Mouse (Mus musculus) intestine, embryonic 15.5 days (tissue): ENCODE results near the gene Fads1. TPM values are rescaled to one million over a fixed set of nuclear protein-coding genes. Genes with fewer than 3 reads are reported as not detected.
A peak's percentile ranks its signal among the peaks of the same experiment; 100 is the strongest.
"Not testable (repeated sequence)": the region's sequence is repeated elsewhere in the genome, so short reads cannot be mapped to it uniquely, and the experiment has no call there.

ENCODE experiments used
- ATAC-seq: fragments of 200-750 bp; cut with Nextera tagmentation; 2 replicates; pipeline ENCODE4 v1.8.0; 2017; ENCODE audit warnings: moderate TSS enrichment, moderate library complexity
- H3K27ac ChIP-seq: fragments of 300-500 bp; sonication (generic); 2 replicates; pipeline ENCODE4 v1.5.1; 2015; ENCODE audit warnings: mild to moderate bottlenecking, inconsistent platforms
- H3K27me3 ChIP-seq: fragments of 300-500 bp; sonication (generic); replicated peaks from 2 replicates; pipeline ENCODE4 v1.6.1; 2015; ENCODE audit warnings: inconsistent platforms
- H3K36me3 ChIP-seq: fragments of 300-500 bp; sonication (generic); 2 replicates; pipeline ENCODE4 v1.6.1; 2015; ENCODE audit warnings: inconsistent platforms
- H3K4me1 ChIP-seq: fragments of 300-500 bp; sonication (generic); replicated peaks from 2 replicates; pipeline ENCODE4 v1.6.1; 2015; ENCODE audit warnings: inconsistent platforms
- H3K4me2 ChIP-seq: fragments of 300-500 bp; sonication (generic); replicated peaks from 2 replicates; pipeline ENCODE4 v1.6.1; 2015; ENCODE audit warnings: mild to moderate bottlenecking, inconsistent platforms
- H3K4me3 ChIP-seq: fragments of 300-500 bp; sonication (generic); replicated peaks from 2 replicates; pipeline ENCODE4 v1.5.1; 2015; ENCODE audit warnings: inconsistent platforms
- H3K9ac ChIP-seq: fragments of 300-500 bp; sonication (generic); 2 replicates; pipeline ENCODE4 v1.6.1; 2015; ENCODE audit warnings: inconsistent platforms
- H3K9me3 ChIP-seq: fragments of 300-500 bp; sonication (generic); 2 replicates; pipeline ENCODE4 v1.6.1; 2016; ENCODE audit warnings: inconsistent platforms
- WGBS: fragments of 180-500 bp; shearing (Covaris S2); methylation state at CpG from one replicate; pipeline ENCODE4 v1.1.7; 2015; 5-methylcytosine and 5-hydroxymethylcytosine counted together
- polyA plus RNA-seq: library from polyadenylated mRNA; unstranded; fragments of >200 nt; fragmentation: Nextera tagmentation; extraction: Ambion mirVana; gene quantifications from 2 replicates; pipeline ENCODE4 v1.2.1, GENCODE M21; 2015

Fads1 gene
- 145 and 146 TPM in 2 replicates for polyA plus RNA-seq

DNA sequence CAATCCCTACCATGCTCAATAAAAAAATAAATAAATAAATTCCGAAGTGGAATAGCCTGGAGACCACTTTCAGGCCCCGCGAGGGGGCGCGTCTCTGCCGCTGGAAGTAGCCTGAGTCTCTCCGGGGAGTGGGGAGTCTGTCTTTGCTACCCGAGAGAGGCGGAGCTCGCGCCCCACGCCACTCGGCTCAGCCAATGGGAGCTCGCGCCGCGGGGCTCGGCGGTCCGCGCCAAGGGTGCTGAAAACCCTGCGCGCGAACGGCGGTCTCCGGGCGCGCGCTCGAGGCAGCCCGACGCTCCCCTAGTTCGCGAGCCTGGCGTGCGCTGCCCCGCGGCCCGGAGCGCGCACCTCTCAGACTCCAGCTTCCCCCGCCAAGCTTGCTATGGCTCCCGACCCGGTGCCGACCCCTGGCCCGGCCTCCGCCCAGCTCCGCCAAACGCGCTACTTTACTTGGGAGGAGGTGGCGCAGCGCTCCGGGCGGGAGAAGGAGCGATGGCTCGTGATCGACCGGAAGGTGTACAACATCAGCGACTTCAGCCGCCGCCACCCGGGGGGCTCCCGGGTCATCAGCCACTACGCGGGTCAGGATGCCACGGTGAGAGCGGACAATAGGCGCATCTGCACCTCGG, at the start of gene Fads1:
Gene Fads1 (plus strand): TSS at position 219 of the 629 bp plus-strand sequence.
- peak within 1 kb of the TSS; percentile 61 for H3K4me2 ChIP-seq
- H3K9ac ChIP-seq: peak within 1 kb of the TSS; percentile 97
- peaks cover 24% of the 10 kb centered on the region for H3K36me3 ChIP-seq
- peak within 1 kb of the TSS; percentile 92 for H3K4me3 ChIP-seq
- H3K9me3 ChIP-seq: no peaks in the 10 kb centered on the region
- ATAC-seq: peak; percentile 97
- under 1% methylated on average over 70 of the region's 70 CpGs for WGBS
- H3K27ac ChIP-seq: peak within 1 kb of the TSS; percentile 97
- no peaks in the 10 kb centered on the region for H3K27me3 ChIP-seq
- peaks cover 24% of the 10 kb centered on the region for H3K4me1 ChIP-seq

DNA sequence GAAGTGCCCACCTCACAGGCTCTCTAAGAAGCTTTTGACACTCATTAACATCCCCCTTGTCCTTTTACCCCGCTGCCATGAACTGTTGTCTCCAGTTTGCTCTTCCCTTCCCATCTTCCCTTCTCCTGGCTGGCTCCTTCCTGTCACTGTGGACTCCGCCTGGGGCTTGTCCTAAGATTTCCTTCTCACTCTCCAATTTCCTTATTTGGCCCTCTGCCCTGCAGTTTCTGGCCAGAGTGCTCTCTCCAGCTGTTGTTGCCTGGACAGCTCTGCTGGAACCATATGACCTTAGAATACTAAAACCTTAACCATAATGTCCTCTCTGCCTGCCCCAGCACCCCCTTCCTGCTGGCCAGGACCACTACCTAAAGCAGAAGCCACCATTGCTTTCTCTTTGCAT, 48.0 kb upstream of the Fads1 start:
- peak overlapping the region; percentile 33 for H3K27ac ChIP-seq
- 39% methylated on average over 2 of the region's 2 CpGs for WGBS
- peak; percentile 66 for ATAC-seq
- H3K4me3 ChIP-seq: no peak overlapping the region
- H3K9me3 ChIP-seq: no peaks in the 10 kb centered on the region
- no peak overlapping the region for H3K4me2 ChIP-seq
- no peaks in the 10 kb centered on the region for H3K36me3 ChIP-seq
- H3K4me1 ChIP-seq: 0 out of 2 replicates have a peak, but pooled peaks cover 7% of the 10 kb centered on the region
- H3K27me3 ChIP-seq: no peaks in the 10 kb centered on the region
- no peak overlapping the region for H3K9ac ChIP-seq

DNA sequence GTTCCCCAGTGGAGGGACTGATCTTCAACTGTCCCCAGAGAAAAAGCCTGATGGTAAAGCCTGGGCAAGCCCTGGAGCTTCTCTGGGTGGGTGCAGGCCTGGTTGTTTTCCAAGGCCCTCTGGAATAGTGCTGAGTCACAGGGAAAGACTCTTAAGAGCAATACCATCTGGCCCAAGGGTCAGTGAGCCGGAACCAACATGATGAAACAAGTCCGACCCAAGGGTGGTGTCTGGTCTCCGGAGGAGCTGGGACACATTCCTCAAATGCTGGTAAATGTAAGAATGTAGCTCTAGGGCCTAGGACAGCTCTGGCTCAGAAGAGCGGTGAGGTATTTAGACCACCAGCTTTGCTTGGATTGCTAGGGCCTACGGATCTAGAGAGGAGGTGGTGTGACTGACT, 45.3 kb upstream of the Fads1 start:
- H3K9me3 ChIP-seq: no peaks in the 10 kb centered on the region
- no peaks in the 10 kb centered on the region for H3K27me3 ChIP-seq
- H3K4me3 ChIP-seq: no peak overlapping the region
- no peak overlapping the region for H3K27ac ChIP-seq
- ATAC-seq: no peak
- H3K4me1 ChIP-seq: 0 out of 2 replicates have a peak, but pooled peaks cover 7% of the 10 kb centered on the region
- H3K4me2 ChIP-seq: no peak overlapping the region
- H3K36me3 ChIP-seq: no peaks in the 10 kb centered on the region
- 79% methylated on average over 5 of the region's 5 CpGs for WGBS
- no peak overlapping the region for H3K9ac ChIP-seq

DNA sequence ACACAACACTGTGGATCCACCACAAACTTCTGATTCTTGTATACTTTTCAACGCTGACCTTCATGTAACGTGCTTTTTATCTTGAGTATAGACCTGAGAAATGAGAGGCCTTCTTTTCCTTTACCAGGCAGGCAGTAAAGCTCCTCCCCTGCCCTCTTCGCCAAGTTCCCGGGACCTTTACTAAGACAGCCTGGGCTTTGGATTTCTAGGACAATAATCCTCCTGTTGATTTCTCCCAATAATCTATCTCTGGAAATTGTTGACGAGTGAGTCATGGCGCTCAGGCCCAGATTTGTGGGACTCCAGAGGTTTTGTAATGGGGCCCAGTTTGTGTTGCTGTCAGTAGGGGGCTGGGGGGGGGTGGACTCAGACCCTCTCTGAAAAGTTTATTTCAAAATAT, 43.0 kb upstream of the Fads1 start:
- Histone ChIP-seq H3K36me3 (no peaks in the 10 kb centered on the region), H3K27me3 (no peaks in the 10 kb centered on the region), H3K27ac (no peak overlapping the region), H3K9ac (no peak overlapping the region), H3K4me2 (no peak overlapping the region), H3K4me3 (no peak overlapping the region), H3K9me3 (no peaks in the 10 kb centered on the region), H3K4me1 (0 out of 2 replicates have a peak, but pooled peaks cover 5% of the 10 kb centered on the region)
- 75% methylated on average over 6 of the region's 6 CpGs for WGBS
- ATAC-seq: no peak

DNA sequence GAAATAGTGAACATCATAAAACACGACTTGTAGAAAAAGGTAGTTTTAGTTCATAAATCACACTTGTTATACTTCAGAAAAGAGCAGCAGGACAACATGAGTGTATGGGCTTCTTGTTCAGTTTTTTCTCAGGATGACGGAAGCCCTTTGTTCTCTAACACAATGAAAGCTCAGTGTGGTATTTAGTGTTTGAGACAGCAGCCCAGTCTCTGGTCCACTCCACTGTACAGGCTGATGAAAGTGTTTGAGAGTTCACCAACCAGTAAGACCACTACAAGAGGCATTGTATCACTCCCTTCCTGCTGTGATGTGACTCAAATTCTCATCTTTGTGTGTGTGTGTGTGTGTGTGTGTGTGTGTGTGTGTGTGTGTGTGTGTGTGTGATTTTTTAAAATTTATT, 39.0 kb upstream of the Fads1 start:
- WGBS: 68% methylated on average over 2 of the region's 2 CpGs
- Histone ChIP-seq H3K9ac (no peak overlapping the region), H3K9me3 (no peaks in the 10 kb centered on the region), H3K27me3 (no peaks in the 10 kb centered on the region), H3K4me3 (no peak overlapping the region), H3K36me3 (no peaks in the 10 kb centered on the region), H3K4me1 (no peaks in the 10 kb centered on the region), H3K4me2 (no peak overlapping the region), H3K27ac (no peak overlapping the region)
- ATAC-seq: no peak

DNA sequence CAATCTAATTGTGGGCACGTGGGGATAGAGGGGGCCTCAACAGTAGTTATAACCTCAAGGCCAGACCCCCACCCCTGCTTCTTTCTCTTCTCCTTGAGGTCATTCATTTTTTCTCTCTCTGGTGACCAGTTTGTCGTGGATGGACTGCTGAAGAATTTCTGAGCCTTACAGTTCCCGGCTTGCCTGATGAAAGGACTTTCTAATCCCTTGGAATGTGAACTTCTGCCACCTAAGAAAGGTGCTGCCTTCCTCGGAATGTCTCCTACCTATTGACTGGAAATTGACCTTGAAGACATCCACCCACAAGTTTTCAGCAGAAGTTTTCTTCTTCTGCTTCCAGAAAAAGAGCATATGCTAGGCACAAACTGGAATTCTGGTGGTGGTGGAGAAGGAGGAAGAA, 38.2 kb upstream of the Fads1 start:
- Histone ChIP-seq H3K9ac (no peak overlapping the region), H3K4me3 (no peak overlapping the region), H3K36me3 (no peaks in the 10 kb centered on the region), H3K4me2 (no peak overlapping the region), H3K27me3 (no peaks in the 10 kb centered on the region), H3K27ac (no peak overlapping the region), H3K9me3 (no peaks in the 10 kb centered on the region), H3K4me1 (no peaks in the 10 kb centered on the region)
- no peak for ATAC-seq
- 49% methylated on average over 4 of the region's 4 CpGs for WGBS

DNA sequence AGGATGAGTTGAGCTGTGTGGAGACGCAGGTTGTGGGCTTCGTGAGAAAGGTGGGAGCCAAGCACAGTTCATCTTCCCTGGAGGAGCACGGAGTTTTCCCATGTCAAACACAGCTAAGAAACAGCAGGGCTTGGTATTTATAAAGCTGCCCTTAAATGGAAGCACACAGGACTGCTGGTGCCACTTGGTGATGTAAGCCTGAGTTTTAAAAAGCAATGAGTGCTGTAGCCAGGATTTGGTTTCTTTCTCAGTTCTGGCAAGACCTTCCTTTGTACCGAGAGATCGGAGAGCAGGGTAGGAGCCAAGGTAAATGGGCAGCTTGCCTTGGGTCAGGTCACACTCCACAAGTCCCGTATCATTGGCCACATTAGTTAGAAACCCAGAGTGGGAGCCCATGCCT, 34.1 kb upstream of the Fads1 start:
- 61% methylated on average over 6 of the region's 6 CpGs for WGBS
- H3K36me3 ChIP-seq: no peaks in the 10 kb centered on the region
- no peaks in the 10 kb centered on the region for H3K9me3 ChIP-seq
- H3K27ac ChIP-seq: 0 out of 2 replicates have a peak overlapping the region, but pooled peaks have one; percentile 27
- peak; percentile 25; the same call in 1 of the 2 replicates for ATAC-seq
- H3K4me1 ChIP-seq: no peaks in the 10 kb centered on the region
- H3K4me2 ChIP-seq: no peak overlapping the region
- no peaks in the 10 kb centered on the region for H3K27me3 ChIP-seq
- H3K4me3 ChIP-seq: no peak overlapping the region
- no peak overlapping the region for H3K9ac ChIP-seq

DNA sequence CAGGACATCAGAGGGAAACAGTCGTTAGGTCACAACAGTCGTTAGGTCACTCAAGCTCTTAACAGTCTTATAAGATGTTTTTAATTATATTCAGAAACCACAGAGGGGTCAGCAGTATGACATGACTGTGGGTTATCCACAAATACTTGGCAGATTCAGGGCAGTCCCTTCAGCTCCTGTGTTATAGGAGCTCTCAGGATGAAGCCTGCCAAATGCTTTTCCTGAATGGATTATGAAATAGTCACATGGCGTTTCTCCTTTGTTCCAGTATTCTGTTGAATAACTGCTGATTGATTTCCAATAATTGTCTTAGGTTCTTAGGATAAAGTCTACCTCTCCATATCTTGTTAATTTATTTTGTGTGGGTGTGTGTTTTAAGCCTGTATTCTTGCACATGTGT, 33.5 kb upstream of the Fads1 start:
- no peak overlapping the region for H3K4me2 ChIP-seq
- H3K27ac ChIP-seq: no peak overlapping the region
- H3K9me3 ChIP-seq: no peaks in the 10 kb centered on the region
- H3K4me1 ChIP-seq: no peaks in the 10 kb centered on the region
- WGBS: 66% methylated on average over 3 of the region's 3 CpGs
- H3K9ac ChIP-seq: no peak overlapping the region
- H3K27me3 ChIP-seq: no peaks in the 10 kb centered on the region
- no peak overlapping the region for H3K4me3 ChIP-seq
- H3K36me3 ChIP-seq: no peaks in the 10 kb centered on the region
- ATAC-seq: no peak

DNA sequence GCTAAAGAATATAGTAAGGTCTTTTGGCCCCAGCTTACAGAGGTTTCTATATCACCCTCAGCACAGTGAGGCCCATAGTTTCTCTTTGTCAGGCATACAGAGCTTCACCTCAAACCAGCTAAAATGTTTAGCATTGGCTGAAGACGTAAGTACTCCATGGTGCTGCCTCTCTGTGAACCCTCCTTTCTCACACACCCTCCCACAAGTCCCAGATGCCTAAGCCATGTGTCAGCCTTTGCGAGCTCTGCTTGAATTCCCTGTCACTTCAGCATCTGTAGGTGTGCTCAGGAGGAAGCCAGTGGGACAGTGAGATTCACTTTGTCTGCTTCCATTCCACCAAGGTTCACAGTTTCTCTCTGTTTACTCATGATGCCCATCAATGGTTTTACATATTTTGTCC, 25.0 kb upstream of the Fads1 start:
- Histone ChIP-seq H3K27ac (no peak overlapping the region), H3K36me3 (no peaks in the 10 kb centered on the region), H3K4me1 (no peaks in the 10 kb centered on the region), H3K27me3 (no peaks in the 10 kb centered on the region), H3K4me2 (no peak overlapping the region), H3K9ac (no peak overlapping the region), H3K4me3 (no peak overlapping the region), H3K9me3 (no peaks in the 10 kb centered on the region)
- no peak for ATAC-seq
- 61% methylated on average over 2 of the region's 2 CpGs for WGBS

DNA sequence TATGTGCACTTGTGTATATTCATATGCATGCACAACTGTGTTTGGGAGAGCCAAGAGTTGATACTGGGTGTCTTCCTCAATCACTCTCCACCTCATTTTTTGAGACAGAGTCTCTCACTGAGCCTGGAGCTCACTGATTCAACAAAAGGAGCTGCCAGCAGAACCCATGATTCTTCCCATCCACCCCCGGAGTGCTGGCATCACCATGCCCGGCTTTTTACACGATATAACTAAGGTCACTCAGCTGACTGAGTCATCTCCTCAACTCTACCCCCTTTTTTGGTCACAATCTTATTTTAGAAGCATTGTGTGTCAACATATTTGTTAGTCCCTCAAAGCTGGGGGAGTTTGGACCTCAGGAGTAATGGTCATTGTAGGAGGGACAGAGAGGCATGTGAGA, 18.8 kb upstream of the Fads1 start:
- 81% methylated on average over 3 of the region's 3 CpGs for WGBS
- Histone ChIP-seq H3K9me3 (no peaks in the 10 kb centered on the region), H3K27ac (no peak overlapping the region), H3K9ac (no peak overlapping the region), H3K4me2 (no peak overlapping the region), H3K4me1 (no peaks in the 10 kb centered on the region), H3K36me3 (no peaks in the 10 kb centered on the region), H3K27me3 (no peaks in the 10 kb centered on the region), H3K4me3 (no peak overlapping the region)
- ATAC-seq: no peak

DNA sequence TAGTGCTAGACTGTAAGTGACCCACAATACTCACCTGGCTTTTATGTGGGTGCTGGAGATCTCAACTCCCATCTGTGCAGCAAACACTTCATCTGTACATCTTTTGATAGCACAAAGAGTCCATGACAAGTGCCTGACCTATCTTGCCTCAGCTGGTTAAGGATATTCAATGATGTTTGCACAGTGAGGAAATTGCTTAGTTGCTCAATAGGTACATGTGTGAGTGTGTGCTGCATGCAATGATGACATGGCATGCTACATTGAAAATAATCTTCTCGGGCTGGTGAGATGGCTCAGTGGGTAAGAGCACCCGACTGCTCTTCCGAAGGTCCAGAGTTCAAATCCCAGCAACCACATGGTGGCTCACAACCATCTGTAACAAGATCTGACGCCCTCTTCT, 16.8 kb upstream of the Fads1 start:
- H3K9ac ChIP-seq, H3K27ac ChIP-seq, H3K9me3 ChIP-seq, H3K4me2 ChIP-seq, H3K27me3 ChIP-seq, H3K4me3 ChIP-seq, H3K4me1 ChIP-seq, ATAC-seq, H3K36me3 ChIP-seq: not testable (repeated sequence)
- WGBS: 85% methylated on average over 4 of the region's 4 CpGs

DNA sequence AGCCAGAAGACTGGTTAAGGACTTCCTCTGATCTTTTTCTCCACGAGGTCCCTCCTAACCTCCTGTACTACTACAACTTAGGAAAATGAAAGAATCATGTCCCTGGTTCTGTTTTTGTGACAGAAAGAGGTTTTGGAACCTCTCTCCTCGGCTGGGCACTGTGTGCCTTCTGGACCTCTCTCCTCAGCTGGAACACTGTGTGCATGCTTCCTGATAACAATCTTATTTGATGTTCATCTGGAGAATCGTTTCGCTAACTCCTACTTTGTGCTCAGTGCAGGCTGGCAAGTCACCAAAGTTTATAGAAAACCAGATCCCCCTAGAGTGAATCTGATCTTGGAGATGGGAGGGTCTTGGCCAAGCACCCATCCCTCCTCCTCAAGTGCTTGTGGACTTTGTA, 15.6 kb upstream of the Fads1 start:
- no peak for ATAC-seq
- H3K9me3 ChIP-seq: no peaks in the 10 kb centered on the region
- no peak overlapping the region for H3K27ac ChIP-seq
- no peak overlapping the region for H3K9ac ChIP-seq
- H3K4me3 ChIP-seq: no peak overlapping the region
- H3K27me3 ChIP-seq: no peaks in the 10 kb centered on the region
- H3K4me2 ChIP-seq: no peak overlapping the region
- WGBS: 67% methylated on average over 4 of the region's 4 CpGs
- H3K4me1 ChIP-seq: no peaks in the 10 kb centered on the region
- H3K36me3 ChIP-seq: no peaks in the 10 kb centered on the region

DNA sequence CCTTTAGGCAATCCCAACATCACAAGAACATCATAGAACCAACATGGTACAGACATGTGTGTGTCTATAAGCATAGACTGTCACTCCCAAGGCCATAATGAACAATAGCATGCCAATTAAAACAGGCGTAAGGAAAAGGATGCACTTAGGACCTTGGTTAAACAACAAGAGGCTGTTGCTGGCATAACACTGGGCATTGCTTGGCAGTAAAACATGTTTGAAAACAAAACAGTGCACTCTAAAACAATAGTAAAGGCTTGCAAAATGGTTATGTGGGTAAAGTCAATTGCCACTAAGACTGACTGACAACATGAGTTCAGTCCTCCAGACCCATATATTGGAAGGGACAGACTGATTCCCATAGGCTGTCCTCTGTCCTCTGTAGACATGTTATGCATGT, 14.7 kb upstream of the Fads1 start:
- no peak for ATAC-seq

More for the DNA sequence above, 14.7 kb upstream of the Fads1 start:
- Histone ChIP-seq H3K27ac (no peak overlapping the region), H3K9ac (no peak overlapping the region), H3K27me3 (no peaks in the 10 kb centered on the region), H3K4me1 (0 out of 2 replicates have a peak, but pooled peaks cover 2% of the 10 kb centered on the region), H3K36me3 (no peaks in the 10 kb centered on the region), H3K9me3 (no peaks in the 10 kb centered on the region), H3K4me3 (no peak overlapping the region), H3K4me2 (no peak overlapping the region)
- 90% methylated on average over 1 of the region's 1 CpGs for WGBS
